Mouse (Mus musculus): Measurements from ENCODE around the gene Slc35b1. TPM values are rescaled to one million over a fixed set of nuclear protein-coding genes. Genes with fewer than 3 reads are reported as not detected.

Slc35b1 gene
- polyA plus RNA-seq, 1 experiment from 2014 or later: 95.9 TPM

- no peak for DNase-seq (ENCODE audit: low read depth, low spot score)
- no peak for ATAC-seq
- H3K27me3 ChIP-seq: no peaks in the 10 kb centered on the region
- no peak for TF ChIP-seq CTCF (IDR thresholded peaks at IDR 0.05)
- ChIA-PET CTCF (interaction anchor here (1.4 kb wide), 1 partner anchor 9 kb away, joined by 4 read pairs; no protein-coding TSS in a partner anchor), POLR2A (interaction anchor here (1.6 kb wide), 1 partner anchor 14 kb away, joined by 4 read pairs; no protein-coding TSS in a partner anchor)
- in situ Hi-C loops (cut with MboI; ENCODE audit: low pct_unique_long_range_greater_than_20kb): loop anchor here (25.0 kb wide), 1 partner anchor 272 kb away; no protein-coding TSS in a partner anchor
Observed at GRCm38 (mm10) chr11:95365596-95365995, 18.9 kb upstream of the Slc35b1 start.

DNA sequence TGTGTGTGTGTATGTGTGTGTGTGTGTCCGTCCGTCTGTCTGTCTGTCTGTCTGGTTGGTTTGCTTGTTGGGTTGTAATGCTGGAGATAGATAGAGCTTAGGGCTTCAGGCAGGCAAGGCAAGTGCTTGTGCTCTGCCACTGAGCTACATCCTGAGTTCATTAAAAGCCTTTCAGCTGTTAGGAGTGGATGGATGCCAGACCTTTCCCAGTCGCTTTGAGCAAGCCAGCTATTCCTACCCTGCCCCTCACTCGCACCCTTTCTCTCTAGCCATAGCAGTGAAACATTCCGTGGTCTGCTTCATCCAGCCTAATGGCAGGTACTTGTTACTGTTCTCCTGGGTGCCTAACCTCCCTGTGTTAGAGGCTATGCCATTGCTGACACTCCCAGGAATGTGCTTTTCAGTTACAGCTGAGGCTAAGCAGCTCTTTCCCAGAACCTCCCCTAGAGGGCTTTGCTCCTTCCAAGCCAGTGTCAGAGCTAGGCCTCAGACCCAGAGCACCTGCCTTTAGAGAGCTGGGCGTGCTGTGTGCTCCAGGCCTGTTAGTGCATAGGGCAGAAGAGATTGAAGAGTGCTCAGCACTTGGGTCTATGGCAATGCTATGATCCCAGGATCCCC lies 18.1 kb upstream of the Slc35b1 start:
- in situ Hi-C loops (cut with MboI; ENCODE audit: low pct_unique_long_range_greater_than_20kb): loop anchor here (25.0 kb wide), 1 partner anchor 271 kb away; no protein-coding TSS in a partner anchor
- ChIA-PET POLR2A (interaction anchor here (1.0 to 1.6 kb wide), 2 partner anchors 15 to 23 kb away, joined by 3 to 4 read pairs; no protein-coding TSS in a partner anchor), CTCF (no interaction called here)
- no peaks in the 10 kb centered on the region for H3K27me3 ChIP-seq
- no peak for ATAC-seq
- no peak for DNase-seq (ENCODE audit: low read depth, low spot score)
- no peak for TF ChIP-seq CTCF (IDR thresholded peaks at IDR 0.05)

- CTCF ChIA-PET: no interaction called here
- no peak for TF ChIP-seq CTCF (IDR thresholded peaks at IDR 0.05)
- ATAC-seq (no peak), DNase-seq (ENCODE audit: low read depth, low spot score) (no peak)
- no peaks in the 10 kb centered on the region for H3K27me3 ChIP-seq
- in situ Hi-C loops (cut with MboI; ENCODE audit: low pct_unique_long_range_greater_than_20kb): loop anchor here (25.0 kb wide), 1 partner anchor 270 kb away; no protein-coding TSS in a partner anchor
- POLR2A ChIA-PET: interaction anchor here (1.0 to 1.6 kb wide), 2 partner anchors 16 to 24 kb away, joined by 3 to 4 read pairs; no protein-coding TSS in a partner anchor
Observed at GRCm38 (mm10) chr11:95367011-95367735, 17.3 kb upstream of the Slc35b1 start.

GRCm38 (mm10) chr11:95368231-95368823 lies 16.2 kb upstream of the Slc35b1 start:
- TF ChIP-seq CTCF (IDR thresholded peaks at IDR 0.05): no peak
- H3K27me3 ChIP-seq: no peaks in the 10 kb centered on the region
- in situ Hi-C loops (cut with MboI; ENCODE audit: low pct_unique_long_range_greater_than_20kb): loop anchor here (25.0 kb wide), 1 partner anchor 269 kb away; no protein-coding TSS in a partner anchor
- ATAC-seq (no peak), DNase-seq (ENCODE audit: low read depth, low spot score) (no peak)
- ChIA-PET CTCF (no interaction called here), POLR2A (no interaction called here)

DNA sequence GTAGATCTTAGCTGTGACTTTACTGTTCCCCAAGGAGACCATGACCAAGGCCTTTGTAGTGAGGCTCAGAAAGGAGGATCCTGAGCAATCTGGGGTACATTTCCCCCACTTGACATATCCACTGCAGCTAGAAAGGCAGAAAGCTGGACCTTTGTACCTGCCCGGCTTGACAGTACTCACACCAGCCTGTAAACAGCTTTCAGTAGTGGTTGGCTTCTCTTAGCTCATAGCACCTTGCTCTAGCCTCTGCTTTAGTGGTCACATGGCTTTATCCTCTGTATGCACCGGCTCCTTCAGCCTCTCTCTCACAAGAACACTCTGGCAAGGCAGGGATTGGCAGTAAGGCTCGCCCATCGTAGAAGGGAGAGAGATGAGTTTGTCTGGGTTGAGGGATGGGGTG lies 15.6 kb upstream of the Slc35b1 start:
- no peak for TF ChIP-seq CTCF (IDR thresholded peaks at IDR 0.05)
- no peaks in the 10 kb centered on the region for H3K27me3 ChIP-seq
- CTCF ChIA-PET: no interaction called here
- no peak for ATAC-seq
- no peak for DNase-seq (ENCODE audit: low read depth, low spot score)
- POLR2A ChIA-PET: no interaction called here
- in situ Hi-C loops (cut with MboI; ENCODE audit: low pct_unique_long_range_greater_than_20kb): loop anchor here (25.0 kb wide), 1 partner anchor 268 kb away; no protein-coding TSS in a partner anchor

- in situ Hi-C loops (cut with MboI; ENCODE audit: low pct_unique_long_range_greater_than_20kb): loop anchor here (25.0 kb wide), 1 partner anchor 267 kb away; no protein-coding TSS in a partner anchor
Observed at GRCm38 (mm10) chr11:95369964-95370890, 14.3 kb upstream of the Slc35b1 start.

GRCm38 (mm10) chr11:95371182-95371581 lies 13.3 kb upstream of the Slc35b1 start:
- POLR2A ChIA-PET: interaction anchor here (1.5 kb wide), 1 partner anchor 8 kb away, joined by 3 read pairs; no protein-coding TSS in a partner anchor
- ATAC-seq (no peak), DNase-seq (ENCODE audit: low read depth, low spot score) (no peak)
- TF ChIP-seq CTCF (IDR thresholded peaks at IDR 0.05): no peak
- no peaks in the 10 kb centered on the region for H3K27me3 ChIP-seq
- CTCF ChIA-PET: interaction anchor here (2.7 kb wide), 1 partner anchor 14 kb away, joined by 9 read pairs; the partner anchor contains the start of gene Slc35b1
- in situ Hi-C loops (cut with MboI; ENCODE audit: low pct_unique_long_range_greater_than_20kb): loop anchor here (25.0 kb wide), 1 partner anchor 266 kb away; no protein-coding TSS in a partner anchor

More at GRCm38 (mm10) chr11:95369964-95370890, 14.3 kb upstream of the Slc35b1 start:
- ATAC-seq (no peak), DNase-seq (ENCODE audit: low read depth, low spot score) (no peak)
- ChIA-PET POLR2A (interaction anchor here (1.5 kb wide), 1 partner anchor 9 kb away, joined by 3 read pairs; no protein-coding TSS in a partner anchor), CTCF (interaction anchor here (1.0 to 2.7 kb wide), 2 partner anchors 15 to 23 kb away, joined by 3 to 9 read pairs; partner anchors contain the start of gene Slc35b1)
- no peak for TF ChIP-seq CTCF (IDR thresholded peaks at IDR 0.05)
- H3K27me3 ChIP-seq: no peaks in the 10 kb centered on the region

GRCm38 (mm10) chr11:95378926-95379325 lies 5.6 kb upstream of the Slc35b1 start:
- POLR2A ChIA-PET: no interaction called here
- DNase-seq (ENCODE audit: low read depth, low spot score) (no peak), ATAC-seq (no peak)
- in situ Hi-C loops (cut with MboI; ENCODE audit: low pct_unique_long_range_greater_than_20kb): no loop called here
- TF ChIP-seq CTCF (IDR thresholded peaks at IDR 0.05): no peak
- H3K27me3 ChIP-seq: no peaks in the 10 kb centered on the region
- CTCF ChIA-PET: interaction anchor here (1.1 kb wide), 1 partner anchor 142 kb away, joined by 3 read pairs; no protein-coding TSS in a partner anchor

- no peaks in the 10 kb centered on the region for H3K27me3 ChIP-seq
- ChIA-PET POLR2A (interaction anchor here (0.8 to 1.0 kb wide), 2 partner anchors 9 to 25 kb away, joined by 3 read pairs; no protein-coding TSS in a partner anchor), CTCF (interaction anchor here (1.1 kb wide), 1 partner anchor 142 kb away, joined by 3 read pairs; no protein-coding TSS in a partner anchor)
- ATAC-seq (no peak), DNase-seq (ENCODE audit: low read depth, low spot score) (no peak)
- no peak for TF ChIP-seq CTCF (IDR thresholded peaks at IDR 0.05)
- in situ Hi-C loops (cut with MboI; ENCODE audit: low pct_unique_long_range_greater_than_20kb): no loop called here
Observed at GRCm38 (mm10) chr11:95379552-95379951, 4.9 kb upstream of the Slc35b1 start.
